Mouse (Mus musculus) gastrocnemius, postnatal 36 days (tissue): ENCODE measurements around the gene Eva1b. TPM values are rescaled to one million over a fixed set of nuclear protein-coding genes. Genes with fewer than 3 reads are reported as not detected.

Source experiments
- DNase-seq, 2 experiments: peaks; one replicate each; pipeline ENCODE4 v3.0.0; 2022
- intact Hi-C: fragments of 180-260 bp; cut with DNase I; formaldehyde crosslinking; loops from one replicate; pipeline ENCODE4 v1.15.1; 2025
- total RNA-seq, 2 experiments: library from RNA; stranded (reverse); gene quantifications; 2 replicates each; pipeline ENCODE4 v1.2.3; 2021

Gene Eva1b
- total RNA-seq, 2 experiments from 2014 or later, result 5.5 to 6.8 TPM

GRCm38 (mm10) chr4:126118651-126119050 lies 28.9 kb upstream of the Eva1b start:
- intact Hi-C loops, result no loop called here
- DNase-seq, result no peak

- intact Hi-C loops, result no loop called here
- no peak for DNase-seq
Observed at GRCm38 (mm10) chr4:126119051-126119450, 28.5 kb upstream of the Eva1b start.

- intact Hi-C loops, result no loop called here
- DNase-seq, result no peak
Observed at GRCm38 (mm10) chr4:126120052-126120451, 27.5 kb upstream of the Eva1b start.

- no peak for DNase-seq
- intact Hi-C loops, result no loop called here
Observed at GRCm38 (mm10) chr4:126120506-126120905, 27.0 kb upstream of the Eva1b start.

- DNase-seq, result no peak
- intact Hi-C loops, result no loop called here
Observed at GRCm38 (mm10) chr4:126123309-126124040, 24.1 kb upstream of the Eva1b start.

GRCm38 (mm10) chr4:126130502-126130901 lies 17.0 kb upstream of the Eva1b start:
- DNase-seq, result no peak
- intact Hi-C loops, result no loop called here

GRCm38 (mm10) chr4:126131290-126132121 lies 16.0 kb upstream of the Eva1b start:
- peak in 1 of 2 experiments; percentile 25 for DNase-seq
- intact Hi-C loops, result no loop called here

- DNase-seq, result no peak
- intact Hi-C loops, result no loop called here
Observed at GRCm38 (mm10) chr4:126132636-126133264, 14.8 kb upstream of the Eva1b start.

- intact Hi-C loops, result no loop called here
- DNase-seq, result no peak
Observed at GRCm38 (mm10) chr4:126134236-126134635, 13.3 kb upstream of the Eva1b start.

- intact Hi-C loops, result no loop called here
- DNase-seq, result peak in 1 of 2 experiments; percentile 12
Observed at GRCm38 (mm10) chr4:126134639-126135038, 12.9 kb upstream of the Eva1b start.

GRCm38 (mm10) chr4:126137773-126138172 lies 9.8 kb upstream of the Eva1b start:
- no peak for DNase-seq
- intact Hi-C loops, result no loop called here

GRCm38 (mm10) chr4:126141021-126141420 lies 6.5 kb upstream of the Eva1b start:
- intact Hi-C loops, result no loop called here
- no peak for DNase-seq

- peak in 1 of 2 experiments; percentile 13 for DNase-seq
- intact Hi-C loops, result no loop called here
Observed at GRCm38 (mm10) chr4:126145396-126145795, 2.1 kb upstream of the Eva1b start.

GRCm38 (mm10) chr4:126146974-126147532 lies 491 bp upstream of the Eva1b start:
- intact Hi-C loops, result no loop called here
- DNase-seq, result peak in 1 of 2 experiments; percentile 12

- intact Hi-C loops, result loop anchor here (2.0 kb wide), 1 partner anchor 20 kb away; no protein-coding TSS in a partner anchor
- peak; percentile 58 to 67 for DNase-seq
Observed at GRCm38 (mm10) chr4:126148161-126148961, 817 bp downstream of the Eva1b start.

- intact Hi-C loops, result loop anchor here (2.0 kb wide), 1 partner anchor 20 kb away; no protein-coding TSS in a partner anchor
- peak in 1 of 2 experiments; percentile 22 for DNase-seq
Observed at GRCm38 (mm10) chr4:126149041-126149676, 1.6 kb downstream of the Eva1b start.

- intact Hi-C loops, result loop anchor here (2.0 kb wide), 1 partner anchor 21 kb away; no protein-coding TSS in a partner anchor
- DNase-seq, result peak in 1 of 2 experiments; percentile 12
Observed at GRCm38 (mm10) chr4:126149798-126150197, 2.3 kb downstream of the Eva1b start.

- DNase-seq, result peak; percentile 67 to 69
- intact Hi-C loops, result no loop called here
Observed at GRCm38 (mm10) chr4:126150297-126150948, 2.9 kb downstream of the Eva1b start.

- intact Hi-C loops, result no loop called here
- no peak for DNase-seq
Observed at GRCm38 (mm10) chr4:126150949-126151320, 3.4 kb downstream of the Eva1b start.
